Mouse (Mus musculus) c-Kit-positive CD71-positive TER-119-positive erythroid progenitor cells, embryonic 14.5 days (primary cell): ENCODE measurements around the gene Gm49355.

Experiments
- DNase-seq: peaks from one replicate; pipeline ENCODE4 v3.0.0-alpha.2; 2013; ENCODE audit warnings: low spot score

Gene Gm49355

DNA sequence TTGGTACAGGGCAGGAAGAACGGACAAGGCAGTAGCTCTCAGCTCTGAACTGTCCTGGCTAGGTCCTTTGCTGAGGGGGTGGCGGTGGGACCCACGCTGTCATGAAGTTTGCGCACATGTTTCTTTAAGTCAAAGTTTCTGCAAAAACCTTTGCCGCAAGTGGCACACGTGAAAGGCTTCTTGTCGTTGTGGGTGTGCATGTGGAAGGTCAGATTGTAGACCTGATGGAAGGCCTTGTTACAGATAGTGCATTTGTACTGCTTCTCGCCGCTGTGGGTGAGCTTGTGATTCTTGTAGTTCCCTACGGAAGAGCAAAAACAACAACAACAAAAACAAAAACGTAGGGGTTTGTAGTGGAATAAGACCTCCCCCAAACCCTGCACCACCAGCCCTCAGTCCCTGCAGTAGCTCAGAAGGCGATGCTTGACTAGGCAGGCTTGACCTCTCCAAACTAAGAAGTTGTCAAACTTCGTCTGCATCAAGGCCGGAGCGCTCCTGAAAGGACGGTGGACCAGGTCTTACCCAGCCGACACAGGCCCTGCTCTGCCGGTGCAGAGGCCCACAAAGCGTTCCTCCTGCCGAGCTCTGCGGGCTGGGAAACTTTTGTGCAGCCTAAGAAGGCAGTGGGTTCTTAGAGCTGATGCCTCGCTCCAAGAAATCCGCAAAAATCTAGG is 58.8 kb downstream of the Gm49355 start:
- DNase-seq = no peak

DNA sequence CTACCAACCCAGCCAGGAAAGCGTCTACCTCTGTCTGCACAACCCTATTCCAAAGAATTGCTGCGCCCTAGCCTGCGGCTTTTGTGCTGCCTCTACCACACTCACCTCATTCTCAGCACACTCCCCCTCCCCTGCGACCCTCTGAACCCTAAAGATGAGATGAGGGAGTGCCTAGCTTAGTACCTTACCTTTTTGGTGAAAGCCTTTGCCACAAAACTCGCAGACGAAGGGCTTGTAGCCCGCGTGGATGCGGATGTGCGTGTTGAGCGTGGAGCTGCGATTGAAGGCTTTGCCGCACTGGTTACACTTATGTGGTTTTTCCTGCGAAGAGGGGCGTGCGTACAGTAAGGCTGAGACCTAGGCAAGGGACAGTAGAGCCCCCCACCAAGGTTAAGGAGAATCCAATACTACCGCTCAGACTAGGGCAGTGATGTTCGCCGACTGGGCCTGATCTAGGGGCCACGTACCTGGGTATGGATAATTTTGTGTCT is 59.7 kb downstream of the Gm49355 start:
- DNase-seq = no peak

DNA sequence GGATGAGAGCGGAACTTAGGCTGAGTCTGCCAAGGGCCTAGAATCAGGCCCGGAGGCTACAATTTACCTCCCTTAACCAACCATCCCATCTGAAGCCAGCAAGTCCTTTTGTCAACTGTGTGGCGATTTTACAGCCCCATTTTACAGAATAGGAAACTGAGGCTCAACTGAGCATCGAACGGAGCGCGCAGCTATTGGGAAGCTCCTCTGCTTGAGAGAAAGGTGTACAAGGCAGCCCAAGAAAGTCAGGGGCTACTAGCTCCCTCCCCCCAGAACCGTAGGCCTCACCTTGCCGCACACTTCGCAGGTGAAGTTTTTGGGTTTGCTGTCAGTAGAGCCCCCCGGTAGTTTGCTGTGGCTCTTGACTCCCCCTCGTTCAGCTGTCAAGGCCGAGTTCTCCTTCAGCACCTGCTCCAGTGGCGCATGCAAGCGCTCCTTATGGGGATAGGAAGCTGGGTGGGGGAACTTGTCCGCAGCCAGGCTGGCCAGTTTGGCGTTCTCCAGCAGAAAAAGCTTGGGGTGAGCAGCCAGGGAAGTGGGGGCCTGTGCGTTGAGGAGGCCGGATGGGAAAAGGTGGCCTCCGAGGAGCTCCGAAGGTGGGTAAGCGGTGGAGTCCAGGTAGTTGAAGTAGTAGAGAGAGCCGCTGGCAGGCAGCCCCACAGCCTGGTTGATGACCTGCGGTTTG is 60.4 kb downstream of the Gm49355 start:
- DNase-seq = no peak

DNA sequence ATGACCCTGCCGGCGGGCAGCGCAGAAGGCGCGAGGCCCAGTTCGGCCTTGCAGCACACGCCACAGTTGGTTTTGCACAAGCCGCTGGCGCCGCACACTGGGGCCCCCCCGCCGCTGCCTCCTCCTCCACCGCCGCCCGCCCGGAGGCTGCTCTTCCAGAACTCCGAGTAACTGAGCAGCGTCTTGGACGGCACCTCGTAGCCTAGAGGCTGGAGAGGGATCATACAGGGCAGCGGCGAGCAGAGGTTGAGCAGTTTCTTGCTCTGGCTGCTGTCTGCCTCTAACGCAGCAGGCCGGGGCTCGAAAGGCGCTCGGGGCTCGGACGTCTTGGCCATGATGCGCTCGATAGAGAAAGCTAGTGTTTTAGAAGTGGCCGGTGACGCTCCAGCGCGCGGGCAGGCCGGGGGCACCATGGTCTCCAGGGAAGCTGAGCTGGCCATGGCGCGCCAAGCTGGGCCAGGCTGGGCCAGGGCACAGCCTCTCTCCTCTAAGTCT is 61.0 kb downstream of the Gm49355 start:
- no peak for DNase-seq

DNA sequence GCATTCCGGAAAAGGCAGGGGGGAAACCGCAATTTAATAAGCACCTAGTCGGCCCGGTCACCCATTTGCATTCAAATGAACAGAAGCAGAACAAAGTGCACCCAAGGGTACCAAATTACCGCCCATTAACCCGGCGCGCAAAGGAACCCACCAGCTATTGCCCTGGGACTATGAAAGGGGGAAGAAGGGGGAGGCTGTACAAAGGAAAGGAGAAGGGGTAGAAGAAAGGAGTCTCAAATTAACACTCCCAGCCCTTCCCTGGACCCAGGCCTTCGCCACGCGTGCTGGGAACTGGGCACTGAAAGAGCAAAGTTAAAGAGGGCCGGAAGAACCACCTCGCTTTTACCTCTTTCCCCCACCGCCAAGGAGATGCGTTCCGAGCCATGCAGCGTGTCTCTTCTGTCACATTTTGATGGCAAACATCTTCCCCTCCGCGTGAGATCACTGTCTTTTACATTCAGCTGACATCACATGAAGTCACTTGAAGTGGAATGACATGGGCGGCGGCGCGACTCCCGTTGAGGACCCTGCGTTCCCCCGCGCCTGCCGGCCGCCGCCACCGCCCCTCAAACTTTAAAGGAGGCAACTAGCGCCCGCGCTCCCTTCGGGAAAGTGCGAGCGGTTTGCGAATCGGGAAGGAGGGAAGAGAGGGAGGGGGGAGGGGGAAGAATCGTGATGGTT is 61.6 kb downstream of the Gm49355 start:
- DNase-seq = no peak

DNA sequence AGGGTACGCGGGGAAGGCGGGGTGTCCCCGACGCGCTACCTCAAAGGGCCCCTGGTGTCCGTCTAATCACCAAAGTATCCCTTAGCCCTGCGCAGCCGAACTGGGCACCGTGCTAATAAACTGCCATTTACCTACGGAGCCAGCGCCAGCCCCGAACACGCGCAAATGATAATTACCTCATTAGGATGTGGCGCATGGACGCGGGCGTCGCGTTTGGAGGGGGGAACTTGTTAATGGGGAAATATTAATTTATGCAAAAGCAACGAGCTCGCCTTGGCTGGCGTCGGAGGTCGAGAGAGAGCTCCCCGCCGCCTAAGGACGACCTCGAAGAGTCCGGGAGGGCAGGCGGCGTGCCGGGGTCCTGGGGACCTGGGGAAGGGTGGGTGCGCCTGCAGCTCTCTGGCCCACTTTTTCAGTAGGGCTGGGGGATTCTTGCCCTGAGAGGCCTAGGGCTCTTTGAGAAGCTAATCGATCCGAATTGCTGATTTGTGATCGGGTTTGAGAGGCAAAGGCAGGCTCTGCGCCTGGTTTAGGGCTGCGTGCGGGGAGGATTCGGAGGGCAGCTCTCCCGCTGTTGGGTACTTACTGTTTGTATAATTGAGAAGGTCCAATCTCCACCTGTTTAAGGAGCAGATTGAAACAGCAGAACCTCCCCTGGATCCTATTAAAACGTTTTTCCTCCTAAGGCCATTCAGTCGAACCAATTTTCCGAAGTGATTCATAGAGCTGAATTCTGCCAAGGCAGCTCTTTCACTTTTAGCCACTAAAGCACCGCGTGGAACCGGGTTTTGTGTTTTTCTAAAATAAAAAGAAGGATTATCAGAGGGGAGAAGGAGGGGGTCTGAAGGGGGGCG is 62.5 kb downstream of the Gm49355 start:
- DNase-seq = no peak

DNA sequence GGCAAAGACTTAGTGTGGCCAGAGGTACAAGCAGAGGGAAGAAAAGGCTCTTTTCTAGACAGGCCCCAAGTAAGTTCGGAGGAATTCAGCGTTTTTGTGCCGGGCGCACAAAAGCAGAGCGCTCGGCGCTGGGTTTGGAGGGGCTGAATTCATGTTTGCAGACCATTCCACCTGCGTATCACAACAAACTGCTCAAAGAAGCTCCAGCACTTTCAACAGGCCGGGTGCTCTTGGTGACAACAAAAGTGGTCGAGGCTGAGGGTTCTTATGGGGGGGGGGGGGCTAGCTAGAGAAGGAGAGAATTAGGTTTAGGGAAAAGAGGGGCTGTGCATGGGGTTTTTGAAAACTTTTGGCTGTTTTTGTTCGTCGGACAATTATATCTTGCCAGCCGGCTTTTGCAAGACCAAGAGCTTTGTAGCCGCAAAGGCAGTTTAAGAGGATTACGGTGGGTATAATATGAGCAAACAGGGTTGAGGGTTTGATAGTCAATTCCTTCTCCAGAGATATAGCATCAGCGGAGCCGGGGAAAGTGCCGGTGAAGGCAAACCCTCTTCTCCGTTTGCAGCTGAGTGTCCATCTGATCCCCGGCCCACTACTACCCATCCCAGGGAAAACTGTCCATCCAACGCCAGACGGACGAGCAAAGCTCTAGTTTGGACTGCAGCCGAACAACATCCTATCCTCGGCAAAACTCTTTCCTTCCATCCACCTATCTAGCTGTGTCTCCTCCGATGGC is 63.3 kb downstream of the Gm49355 start:
- DNase-seq = no peak

DNA sequence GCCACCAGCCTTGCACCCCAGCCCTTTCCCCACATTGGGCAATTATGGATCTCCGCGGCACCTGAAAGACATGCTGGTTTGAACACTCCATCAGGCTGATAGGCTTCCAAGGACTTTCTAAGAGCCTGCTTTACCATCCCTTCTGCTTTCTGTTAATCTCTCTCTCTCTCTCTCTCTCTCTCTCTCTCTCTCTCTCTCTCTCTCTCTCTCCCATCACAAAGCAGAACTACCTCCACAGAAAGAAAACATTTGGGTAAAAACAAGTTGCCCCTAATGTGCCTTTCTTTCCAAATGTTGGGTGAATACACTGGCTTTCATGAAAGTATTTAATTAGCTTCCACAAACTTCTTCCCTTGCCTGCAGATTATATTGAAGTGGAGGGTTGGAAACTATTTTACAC is 64.3 kb downstream of the Gm49355 start, which contains the start of gene Fezf2:
Gene Fezf2, minus strand, starts transcription at position 101 of the 400 bp plus-strand sequence.
- no peak for DNase-seq

DNA sequence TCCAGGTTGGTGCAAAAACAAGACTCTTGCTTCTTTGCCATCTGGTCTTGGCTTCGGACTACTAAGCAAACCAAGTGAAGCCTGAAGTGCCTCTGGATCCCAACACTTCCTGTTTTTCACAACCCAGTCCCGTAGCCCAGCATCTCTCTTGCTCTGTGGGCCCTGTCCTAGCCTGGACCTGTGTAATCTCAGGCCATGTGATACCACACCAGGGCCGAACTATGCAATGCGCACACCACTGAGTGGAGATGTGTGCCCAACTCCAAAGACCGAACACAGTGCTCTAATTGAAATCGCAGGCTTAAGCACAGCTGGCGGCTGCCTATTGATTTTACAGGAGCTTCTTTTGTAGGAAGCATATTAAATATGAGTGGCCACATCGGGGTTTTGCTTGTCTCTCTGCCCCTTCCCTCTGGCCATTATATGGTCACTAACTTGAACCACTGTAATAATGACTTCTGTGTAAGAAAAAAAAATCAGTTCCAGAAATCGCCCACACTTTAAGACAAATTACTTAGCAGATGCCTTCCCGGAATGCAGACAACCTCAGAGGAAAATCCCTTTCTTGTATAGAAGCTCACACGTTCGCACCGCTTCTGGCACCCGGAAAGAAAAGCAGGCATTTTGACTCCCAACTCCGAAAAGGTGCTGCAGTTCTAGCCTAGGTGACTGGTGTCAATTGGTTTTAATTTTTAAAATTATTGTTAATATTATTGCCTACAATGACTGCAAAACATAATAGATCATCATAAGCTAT is 65.7 kb downstream of the Gm49355 start:
- DNase-seq = no peak

DNA sequence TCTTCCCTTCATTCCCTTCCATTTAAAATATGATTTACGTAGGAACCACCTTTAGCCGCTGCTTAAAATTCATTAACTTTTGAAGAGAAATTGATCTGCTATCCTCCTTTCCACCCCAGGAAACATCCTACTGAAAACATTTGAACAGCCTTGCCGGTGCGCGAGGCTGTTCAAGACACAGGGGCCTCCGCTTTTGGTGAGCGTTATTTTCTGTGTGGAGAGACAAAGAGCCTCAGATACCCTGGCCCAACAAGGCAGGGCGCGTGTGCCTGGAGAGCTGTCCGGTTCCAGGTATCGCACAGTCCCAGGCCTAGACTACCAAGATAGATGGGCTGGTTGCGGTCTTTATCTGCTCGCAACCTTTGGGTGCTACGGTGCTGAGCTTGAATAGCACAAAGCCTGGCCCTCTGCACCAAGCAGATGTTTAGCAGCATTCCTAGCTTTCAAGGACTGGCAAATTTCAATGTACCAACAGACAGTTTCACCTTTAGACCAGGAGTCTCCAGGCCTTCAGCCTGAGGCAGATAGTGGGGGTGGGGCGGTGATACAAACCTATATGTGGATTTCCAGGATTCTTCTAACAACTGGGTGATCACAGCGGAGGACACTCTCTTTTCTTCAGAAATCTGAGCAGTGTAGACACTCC is 66.6 kb downstream of the Gm49355 start:
- no peak for DNase-seq
